Comparison of ENCODE assay signal across 8 mouse cellular contexts in the genomic region with DNA sequence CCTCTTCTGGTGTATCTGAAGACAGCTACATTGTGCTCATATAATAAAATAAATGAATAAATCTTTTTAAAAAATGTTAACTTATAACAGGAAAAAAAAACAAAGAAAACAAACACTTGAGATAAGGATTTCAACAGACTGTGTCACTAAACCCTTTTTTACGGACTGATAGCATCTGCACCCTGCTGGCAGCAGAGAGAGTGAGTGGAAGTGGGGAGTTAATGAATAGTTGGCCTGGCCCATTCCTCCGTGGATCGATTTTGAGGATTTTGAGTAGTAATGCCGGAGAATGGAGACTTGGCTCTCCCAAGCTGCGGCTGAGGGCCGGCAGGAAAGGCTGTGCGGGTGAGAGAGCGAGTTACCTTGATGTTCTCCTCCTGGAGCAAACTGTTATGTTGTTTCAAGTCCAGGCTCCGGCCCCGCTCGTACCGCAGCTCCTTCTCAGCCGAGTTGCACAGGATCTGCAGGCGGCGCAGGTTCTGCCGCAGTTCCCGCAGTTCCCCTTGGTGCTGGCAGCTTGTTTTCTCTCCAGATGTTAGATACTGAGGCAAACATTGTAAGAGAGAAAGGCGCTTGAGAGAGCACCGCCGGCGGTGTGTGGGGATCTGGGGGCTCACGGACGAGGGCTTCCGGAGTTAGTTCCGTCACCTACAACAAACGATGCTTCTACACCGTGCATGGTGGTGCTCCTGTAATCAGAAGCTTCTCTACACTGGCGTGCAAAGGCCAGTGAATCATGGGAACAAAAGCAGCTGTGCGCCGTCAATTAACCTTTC. TPM values are rescaled to one million over a fixed set of nuclear protein-coding genes. Genes with fewer than 3 reads are reported as not detected.
DNase-seq lines count a peak whose midpoint lies in the region; ATAC-seq and TF ChIP-seq lines count a peak whose summit lies in the region.

No protein-coding gene starts in this region.

- WGBS in forebrain, embryonic 13.5 days, result 3% methylated on average over 30 of the region's 30 CpGs
- WGBS in kidney, postnatal 0 days, result 4% methylated on average over 30 of the region's 30 CpGs
- WGBS in midbrain, embryonic 12.5 days, result 7% methylated on average over 30 of the region's 30 CpGs

- H3K4me1 ChIP-seq in forebrain, embryonic 13.5 days, result 0 out of 2 replicates have a peak, but pooled peaks cover 10% of the 10 kb centered on the region
- no peaks in the 10 kb centered on the region for H3K4me1 ChIP-seq in kidney, postnatal 0 days (replicated peaks; ENCODE audit: insufficient read depth, low read length)
- no peaks in the 10 kb centered on the region for H3K4me1 ChIP-seq in midbrain, embryonic 12.5 days

- peak overlapping the region; percentile 38 for H3K4me3 ChIP-seq in forebrain, embryonic 13.5 days
- H3K4me3 ChIP-seq in kidney, postnatal 0 days (replicated peaks; ENCODE audit: low read depth, low read length), result peak overlapping the region; percentile 21
- peak overlapping the region; percentile 35 for H3K4me3 ChIP-seq in midbrain, embryonic 12.5 days

- H3K27me3 ChIP-seq in forebrain, embryonic 13.5 days, result no peaks in the 10 kb centered on the region
- no peaks in the 10 kb centered on the region for H3K27me3 ChIP-seq in kidney, postnatal 0 days (ENCODE audit: insufficient read depth, low read length)
- no peaks in the 10 kb centered on the region; the same call in 1 of the 2 replicates for H3K27me3 ChIP-seq in midbrain, embryonic 12.5 days

- TF ChIP-seq CTCF in kidney, postnatal 0 days (IDR thresholded peaks at IDR 0.05; ENCODE audit: low read depth), result peak; percentile 35; the same call in 1 of the 2 replicates

- DNase-seq in layer of hippocampus, adult 11-12 months (ENCODE audit: low spot score), result peak; percentile 14
- no peak for DNase-seq in layer of hippocampus, adult 9-10 months (ENCODE audit: low spot score)
- peak; percentile 62 for DNase-seq in ZHBTc4 (ENCODE audit: low read depth, low spot score)
- peak; percentile 47 for DNase-seq in kidney, postnatal 0 days (ENCODE audit: low spot score)
- peak; percentile 51 to 52 for DNase-seq in thymus, postnatal 36 days
- no peak for DNase-seq in ovary, postnatal 10 days (ENCODE audit: low spot score)

- H3K9me3 ChIP-seq in forebrain, embryonic 13.5 days (replicated peaks), result no peaks in the 10 kb centered on the region
- no peaks in the 10 kb centered on the region for H3K9me3 ChIP-seq in kidney, postnatal 0 days (replicated peaks; ENCODE audit: low read length)
- no peaks in the 10 kb centered on the region for H3K9me3 ChIP-seq in midbrain, embryonic 12.5 days

- peak overlapping the region; percentile 54 for H3K9ac ChIP-seq in forebrain, embryonic 13.5 days
- H3K9ac ChIP-seq in kidney, postnatal 0 days (ENCODE audit: low read depth, low read length), result peak overlapping the region; percentile 57; the same call in 1 of the 2 replicates
- peak overlapping the region; percentile 46; the same call in 1 of the 2 replicates for H3K9ac ChIP-seq in midbrain, embryonic 12.5 days (replicated peaks)

- peak overlapping the region; percentile 28; the same call in 1 of the 2 replicates for H3K27ac ChIP-seq in forebrain, embryonic 13.5 days
- H3K27ac ChIP-seq in kidney, postnatal 0 days, result peak overlapping the region; percentile 58; the same call in 1 of the 2 replicates
- peak overlapping the region; percentile 40 for H3K27ac ChIP-seq in midbrain, embryonic 12.5 days (replicated peaks)

- ATAC-seq in forebrain, embryonic 13.5 days, result peak; percentile 61; the same call in 1 of the 2 replicates
- no peak; the same call in 1 of the 2 replicates for ATAC-seq in kidney, postnatal 0 days (replicated peaks; ENCODE audit: low FRiP score, low read depth)
- ATAC-seq in midbrain, embryonic 12.5 days (ENCODE audit: low FRiP score, low read depth), result 0 out of 2 replicates have a peak, but pooled peaks have one; percentile 60

- H3K36me3 ChIP-seq in forebrain, embryonic 13.5 days (ENCODE audit: poor library complexity, severe bottlenecking), result no peaks in the 10 kb centered on the region
- no peaks in the 10 kb centered on the region for H3K36me3 ChIP-seq in kidney, postnatal 0 days (ENCODE audit: insufficient read depth, low read length)
- no peaks in the 10 kb centered on the region for H3K36me3 ChIP-seq in midbrain, embryonic 12.5 days

- peak overlapping the region; percentile 64 for H3K4me2 ChIP-seq in forebrain, embryonic 13.5 days
- H3K4me2 ChIP-seq in kidney, postnatal 0 days (ENCODE audit: low read length), result peak overlapping the region; percentile 56
- H3K4me2 ChIP-seq in midbrain, embryonic 12.5 days (replicated peaks), result peak overlapping the region; percentile 58

RNA-seq across cellular contexts. Expression of gene Ppih, which starts 39.0 kb away (rescaled TPM):
- 101 and 123 TPM in 2 replicates for polyA plus RNA-seq in forebrain, embryonic 13.5 days (2015; fragmentation: Nextera tagmentation; extraction: Ambion mirVana)
- 74.6 and 75.7 TPM in 2 replicates for polyA plus RNA-seq in kidney, postnatal 0 days (2015; fragmentation: Nextera tagmentation; extraction: Ambion mirVana)
- polyA plus RNA-seq in midbrain, embryonic 12.5 days (2016; fragmentation: Nextera tagmentation; extraction: Ambion mirVana), result 86.7 and 96.4 TPM in 2 replicates

RNA-seq across cellular contexts. Expression of gene Ccdc30, which starts 55.9 kb away (rescaled TPM):
- 12.4 and 12.5 TPM in 2 replicates for polyA plus RNA-seq in forebrain, embryonic 13.5 days (2015; fragmentation: Nextera tagmentation; extraction: Ambion mirVana)
- 6.6 and 7.6 TPM in 2 replicates for polyA plus RNA-seq in kidney, postnatal 0 days (2015; fragmentation: Nextera tagmentation; extraction: Ambion mirVana)
- 11.7 and 15.7 TPM in 2 replicates for polyA plus RNA-seq in midbrain, embryonic 12.5 days (2016; fragmentation: Nextera tagmentation; extraction: Ambion mirVana)

Comparison
In these comparisons a context has a peak if more than half of its experiments do, and no peak if none do; other contexts are left out.
1. DNase-seq: peak in layer of hippocampus, adult 11-12 months (single experiment), ZHBTc4 (single experiment), kidney, postnatal 0 days (single experiment) and thymus, postnatal 36 days (2 of 2); none in layer of hippocampus, adult 9-10 months (single experiment) and ovary, postnatal 10 days (single experiment).
2. Peak in every context shown above with its lines, with median percentiles within 50 percentile points of each other: H3K27ac ChIP-seq, H3K4me2 ChIP-seq, H3K4me3 ChIP-seq and H3K9ac ChIP-seq.